Mouse (Mus musculus) heart, embryonic 10.5 days (tissue): ENCODE measurements around the gene Ffar1. TPM values are rescaled to one million over a fixed set of nuclear protein-coding genes. Genes with fewer than 3 reads are reported as not detected.
A peak's percentile ranks its signal among the peaks of the same experiment; 100 is the strongest.

Source experiments
- DNase-seq: peaks from one replicate; pipeline ENCODE4 v3.0.0-alpha.2; 2017; ENCODE audit warnings: low spot score
- H3K27ac ChIP-seq: fragments of 300-500 bp; sonication (generic); 2 replicates; pipeline ENCODE4 v1.5.1; 2016; ENCODE audit warnings: mild to moderate bottlenecking
- H3K27me3 ChIP-seq: fragments of 300-500 bp; sonication (generic); 2 replicates; pipeline ENCODE4 v1.6.1; 2016; ENCODE audit warnings: mild to moderate bottlenecking; ENCODE audit not compliant: poor library complexity, insufficient read depth, severe bottlenecking
- H3K36me3 ChIP-seq: fragments of 300-500 bp; sonication (generic); 2 replicates; pipeline ENCODE4 v1.6.1; 2016; ENCODE audit warnings: mild to moderate bottlenecking, moderate library complexity
- H3K4me1 ChIP-seq: fragments of 300-500 bp; sonication (generic); 2 replicates; pipeline ENCODE4 v1.6.1; 2016; ENCODE audit warnings: mild to moderate bottlenecking
- H3K4me3 ChIP-seq: fragments of 300-500 bp; sonication (generic); 2 replicates; pipeline ENCODE4 v1.5.1; 2016; ENCODE audit warnings: mild to moderate bottlenecking, moderate library complexity
- H3K9me3 ChIP-seq: fragments of 300-500 bp; sonication (generic); 2 replicates; pipeline ENCODE4 v1.6.1; 2016; ENCODE audit warnings: mild to moderate bottlenecking, moderate library complexity
- WGBS: fragments of 180-500 bp; shearing (Covaris S2); methylation state at CpG from one replicate; pipeline ENCODE4 v1.1.7; 2016; 5-methylcytosine and 5-hydroxymethylcytosine counted together
- polyA plus RNA-seq: library from polyadenylated mRNA; unstranded; fragments of >200 nt; fragmentation: Nextera tagmentation; extraction: Ambion mirVana; gene quantifications from 2 replicates; pipeline ENCODE4 v1.2.1, GENCODE M21; 2016

The Ffar1 gene
- polyA plus RNA-seq, 1 experiment from 2014 or later: not detected

GRCm38 (mm10) chr7:30820854-30821445 is 40.4 kb downstream of the Ffar1 start:
- H3K9me3 ChIP-seq: no peaks in the 10 kb centered on the region
- H3K36me3 ChIP-seq: no peaks in the 10 kb centered on the region
- WGBS: 57% methylated on average over 7 of the region's 7 CpGs
- H3K27me3 ChIP-seq: peaks cover 19% of the 10 kb centered on the region; the same call in 1 of the 2 replicates
- H3K4me1 ChIP-seq: 0 out of 2 replicates have a peak, but pooled peaks cover 6% of the 10 kb centered on the region
- H3K4me3 ChIP-seq: no peak overlapping the region
- no peak overlapping the region for H3K27ac ChIP-seq
- no peak for DNase-seq

- H3K9me3 ChIP-seq: no peaks in the 10 kb centered on the region
- H3K27ac ChIP-seq: no peak overlapping the region
- 0 out of 2 replicates have a peak, but pooled peaks cover 6% of the 10 kb centered on the region for H3K4me1 ChIP-seq
- no peaks in the 10 kb centered on the region for H3K36me3 ChIP-seq
- H3K4me3 ChIP-seq: no peak overlapping the region
- peaks cover 19% of the 10 kb centered on the region; the same call in 1 of the 2 replicates for H3K27me3 ChIP-seq
- DNase-seq: no peak
- WGBS: 75% methylated on average over 6 of the region's 6 CpGs
These were observed 41.2 kb downstream of the Ffar1 start for GRCm38 (mm10) chr7:30820131-30820530.

GRCm38 (mm10) chr7:30812291-30812807 is 49.0 kb downstream of the Ffar1 start:
- no peak for DNase-seq
- WGBS: 78% methylated on average over 6 of the region's 6 CpGs

GRCm38 (mm10) chr7:30811757-30812290 is 49.5 kb downstream of the Ffar1 start:
- no peaks in the 10 kb centered on the region for H3K36me3 ChIP-seq
- H3K9me3 ChIP-seq: 0 out of 2 replicates have a peak, but pooled peaks cover 3% of the 10 kb centered on the region
- H3K27me3 ChIP-seq: no peaks in the 10 kb centered on the region
- H3K4me3 ChIP-seq: no peak overlapping the region
- H3K4me1 ChIP-seq: peaks cover 9% of the 10 kb centered on the region; the same call in 1 of the 2 replicates
- no peak for DNase-seq
- 0 out of 2 replicates have a peak overlapping the region, but pooled peaks have one; percentile 36 for H3K27ac ChIP-seq
- 51% methylated on average over 9 of the region's 9 CpGs for WGBS

More at GRCm38 (mm10) chr7:30812291-30812807, 49.0 kb downstream of the Ffar1 start:
- Histone ChIP-seq H3K9me3 (0 out of 2 replicates have a peak, but pooled peaks cover 3% of the 10 kb centered on the region), H3K36me3 (no peaks in the 10 kb centered on the region), H3K4me1 (peaks cover 9% of the 10 kb centered on the region; the same call in 1 of the 2 replicates), H3K4me3 (no peak overlapping the region), H3K27me3 (no peaks in the 10 kb centered on the region), H3K27ac (0 out of 2 replicates have a peak overlapping the region, but pooled peaks have one; percentile 36)

- 0 out of 2 replicates have a peak, but pooled peaks cover 3% of the 10 kb centered on the region for H3K9me3 ChIP-seq
- H3K27me3 ChIP-seq: no peaks in the 10 kb centered on the region
- no peaks in the 10 kb centered on the region for H3K36me3 ChIP-seq
- no peak overlapping the region for H3K4me3 ChIP-seq
- 44% methylated on average over 6 of the region's 6 CpGs for WGBS
- no peak for DNase-seq
- peaks cover 9% of the 10 kb centered on the region; the same call in 1 of the 2 replicates for H3K4me1 ChIP-seq
- no peak overlapping the region for H3K27ac ChIP-seq
These were observed 51.0 kb downstream of the Ffar1 start for GRCm38 (mm10) chr7:30810319-30810718.

Other genes starting within 250 kb of the Ffar1 start
- 1.8 and 2.7 TPM in 2 replicates for gene Upk1a, start 248.7 kb downstream of the Ffar1 start, polyA plus RNA-seq
- 1,107 and 1,574 TPM in 2 replicates for gene Cox6b1, start 235.4 kb downstream of the Ffar1 start, polyA plus RNA-seq
- gene Etv2, start 225.7 kb downstream of the Ffar1 start, polyA plus RNA-seq: 5.5 and 5.9 TPM in 2 replicates
- gene Rbm42, start 211.2 kb downstream of the Ffar1 start, polyA plus RNA-seq: 111 and 130 TPM in 2 replicates
- gene Haus5, start 196.6 kb downstream of the Ffar1 start, polyA plus RNA-seq: 51.3 and 59.8 TPM in 2 replicates
- gene Pmis2, start 190.0 kb downstream of the Ffar1 start, polyA plus RNA-seq: not detected in 2 replicates
- gene 2200002J24Rik, start 162.6 kb downstream of the Ffar1 start, polyA plus RNA-seq: 0.48 and 1.1 TPM in 2 replicates
- gene Atp4a, start 149.4 kb downstream of the Ffar1 start, polyA plus RNA-seq: 1.1 and 1.5 TPM in 2 replicates
- gene Tmem147, start 132.0 kb downstream of the Ffar1 start, polyA plus RNA-seq: 183 and 189 TPM in 2 replicates
- 0.23 and 0.48 TPM in 2 replicates for gene Gapdhs, start 117.9 kb downstream of the Ffar1 start, polyA plus RNA-seq
- 0.84 and 1.1 TPM in 2 replicates for gene Sbsn, start 110.1 kb downstream of the Ffar1 start, polyA plus RNA-seq
- 0.39 and 0.81 TPM in 2 replicates for gene Dmkn, start 97.8 kb downstream of the Ffar1 start, polyA plus RNA-seq
- gene Krtdap, start 73.7 kb downstream of the Ffar1 start, polyA plus RNA-seq: not detected in 2 replicates
- gene Ffar2, start 37.8 kb downstream of the Ffar1 start, polyA plus RNA-seq: 0.20 TPM in 1 of 2 replicates, not detected in the other
- gene Ffar3, start 5.4 kb downstream of the Ffar1 start, polyA plus RNA-seq: 0.10 and 0.17 TPM in 2 replicates
- gene Cd22, start 18.8 kb upstream of the Ffar1 start, polyA plus RNA-seq: not detected in 2 replicates
- 0.30 and 0.38 TPM in 2 replicates for gene Mag, start 53.3 kb upstream of the Ffar1 start, polyA plus RNA-seq
- not detected in 2 replicates for gene Hamp2, start 63.1 kb upstream of the Ffar1 start, polyA plus RNA-seq
- gene Hamp, start 82.5 kb upstream of the Ffar1 start, polyA plus RNA-seq: not detected in 2 replicates
- 15.0 and 26.9 TPM in 2 replicates for gene Usf2, start 95.2 kb upstream of the Ffar1 start, polyA plus RNA-seq
- gene Lsr, start 111.9 kb upstream of the Ffar1 start, polyA plus RNA-seq: 16.6 and 40.3 TPM in 2 replicates
- gene Fam187b, start 112.2 kb upstream of the Ffar1 start, polyA plus RNA-seq: 1.2 and 2.5 TPM in 2 replicates
- 24.3 and 26.4 TPM in 2 replicates for gene Fxyd5, start 180.9 kb upstream of the Ffar1 start, polyA plus RNA-seq
- 0.22 and 1.5 TPM in 2 replicates for gene Fxyd7, start 189.9 kb upstream of the Ffar1 start, polyA plus RNA-seq
- 167 and 365 TPM in 2 replicates for gene Fxyd1, start 195.6 kb upstream of the Ffar1 start, polyA plus RNA-seq
- gene Lgi4, start 197.8 kb upstream of the Ffar1 start, polyA plus RNA-seq: 0.27 and 0.41 TPM in 2 replicates
- gene Fxyd3, start 215.1 kb upstream of the Ffar1 start, polyA plus RNA-seq: 0.53 and 2.0 TPM in 2 replicates